ENCODE assay signal across 15 mouse cellular contexts in the genomic region with DNA sequence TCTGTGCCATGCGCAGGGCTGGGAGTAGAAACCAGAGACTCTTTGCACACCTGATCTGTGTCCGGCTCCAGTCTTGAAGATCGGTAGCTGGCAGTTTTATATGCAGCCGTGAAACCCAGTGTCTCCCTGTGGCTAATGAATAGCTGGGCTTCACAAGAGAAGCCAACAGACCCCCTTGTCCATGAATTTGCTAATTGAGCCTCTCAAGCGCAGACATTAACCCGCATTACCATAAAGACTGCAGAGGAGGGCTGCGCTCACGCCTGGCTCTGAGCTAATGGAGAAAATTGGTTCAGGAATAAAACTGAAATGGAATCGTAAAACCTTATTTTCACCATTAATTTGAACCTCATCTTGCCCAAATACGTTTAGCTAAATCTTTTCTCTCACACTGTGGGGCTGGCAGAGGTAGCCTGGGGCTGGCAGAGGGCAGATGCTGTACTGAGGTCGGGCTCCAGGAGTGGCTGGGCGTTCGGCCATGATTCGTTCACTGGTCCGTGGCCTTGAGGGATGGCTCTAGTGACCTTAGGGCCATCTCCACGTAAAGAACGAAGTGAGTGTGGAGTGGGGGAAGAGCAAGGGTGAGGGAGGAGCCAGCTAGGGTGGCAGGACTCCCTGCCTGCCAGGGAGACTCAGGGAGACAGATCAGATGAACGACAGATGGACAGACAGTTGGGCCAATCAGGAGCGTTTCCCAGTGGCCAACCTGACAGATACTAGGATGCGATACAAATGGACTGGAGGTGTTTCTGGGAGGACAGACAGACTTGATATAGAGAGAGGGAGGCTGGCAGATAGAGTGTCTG. TPM values are rescaled to one million over a fixed set of nuclear protein-coding genes. Genes with fewer than 3 reads are reported as not detected.
DNase-seq lines count a peak whose midpoint lies in the region; ATAC-seq and TF ChIP-seq lines count a peak whose summit lies in the region.
"Had no signal": no experiment of that assay in that cellular context is flagged by ENCODE, and none has a peak within 500 bp of the region (broad histone marks: within the 10 kb centered on the region; RNA-seq: fewer than 3 reads in every experiment).

No protein-coding gene starts in this region.

- peaks cover 10% of the 10 kb centered on the region; the same call in 1 of the 2 replicates for H3K4me1 ChIP-seq in kidney, embryonic 16.5 days (ENCODE audit: insufficient read depth, low read length)
- no peaks in the 10 kb centered on the region for H3K4me1 ChIP-seq in kidney, adult 2 months (ENCODE audit: control insufficient read depth, insufficient read depth, low read length)
- H3K4me1 ChIP-seq in forebrain, embryonic 11.5 days (replicated peaks; ENCODE audit: control insufficient read depth, insufficient read depth, low read length): peaks cover 7% of the 10 kb centered on the region
- H3K4me1 ChIP-seq in midbrain, embryonic 16.5 days (ENCODE audit: control insufficient read depth, insufficient read depth, low read length): peaks cover 24% of the 10 kb centered on the region
- no peaks in the 10 kb centered on the region for H3K4me1 ChIP-seq in liver, embryonic 11.5 days (replicated peaks; ENCODE audit: control insufficient read depth, insufficient read depth, low read length)
- H3K4me1 ChIP-seq: heart, embryonic 15.5 days had no signal

- H3K4me2 ChIP-seq in kidney, embryonic 16.5 days (replicated peaks; ENCODE audit: low read depth, low read length): no peak overlapping the region
- no peak overlapping the region for H3K4me2 ChIP-seq in forebrain, embryonic 11.5 days (ENCODE audit: low read depth, low read length, severe bottlenecking)
- H3K4me2 ChIP-seq in midbrain, embryonic 16.5 days (ENCODE audit: low read length): no peak overlapping the region
- H3K4me2 ChIP-seq in liver, embryonic 11.5 days: no peak overlapping the region
- H3K4me2 ChIP-seq: heart, embryonic 15.5 days had no signal

- DNase-seq in kidney, adult 2 months: no peak
- DNase-seq in cerebellum, adult 11 months: peak; percentile 39
- no peak for DNase-seq in forebrain, embryonic 11.5 days (ENCODE audit: low spot score)
- no peak for DNase-seq in ovary, postnatal 36 days (ENCODE audit: low spot score)
- no peak for DNase-seq in ovary, postnatal 10 days (ENCODE audit: low spot score)
- DNase-seq in liver, embryonic 11.5 days (ENCODE audit: low spot score): no peak
- DNase-seq: embryo, embryonic 11 days; gastrocnemius, postnatal 36 days; kidney, postnatal 10 days; liver; lung, postnatal 36 days; right cerebral cortex, postnatal 25 days had no signal

- peaks cover 28% of the 10 kb centered on the region for H3K27me3 ChIP-seq in kidney, embryonic 16.5 days (ENCODE audit: insufficient read depth, low read length)
- no peaks in the 10 kb centered on the region for H3K27me3 ChIP-seq in kidney, adult 2 months (replicated peaks; ENCODE audit: control insufficient read depth, insufficient read depth, low read length)
- peaks cover under 1% of the 10 kb centered on the region; the same call in 1 of the 2 replicates for H3K27me3 ChIP-seq in forebrain, embryonic 11.5 days (ENCODE audit: control insufficient read depth, insufficient read depth, low read length)
- no peaks in the 10 kb centered on the region; the same call in 1 of the 2 replicates for H3K27me3 ChIP-seq in midbrain, embryonic 16.5 days (ENCODE audit: control insufficient read depth, insufficient read depth, low read depth, low read length)
- H3K27me3 ChIP-seq in liver, embryonic 11.5 days (replicated peaks; ENCODE audit: control insufficient read depth, insufficient read depth, low read length): peaks cover 24% of the 10 kb centered on the region

- 39% methylated on average over 20 of the region's 20 CpGs for WGBS in kidney, embryonic 16.5 days
- 30% methylated on average over 20 of the region's 20 CpGs for WGBS in kidney, adult 2 months
- 66% methylated on average over 20 of the region's 20 CpGs for WGBS in forebrain, embryonic 11.5 days
- WGBS in midbrain, embryonic 16.5 days: 40% methylated on average over 20 of the region's 20 CpGs
- 70% methylated on average over 20 of the region's 20 CpGs for WGBS in liver, embryonic 11.5 days

- H3K9me3 ChIP-seq in kidney, embryonic 16.5 days (ENCODE audit: low read length): no peaks in the 10 kb centered on the region
- no peaks in the 10 kb centered on the region for H3K9me3 ChIP-seq in forebrain, embryonic 11.5 days (ENCODE audit: control insufficient read depth, low read length)
- H3K9me3 ChIP-seq in midbrain, embryonic 16.5 days (replicated peaks; ENCODE audit: control insufficient read depth, low read length, poor library complexity, severe bottlenecking): no peaks in the 10 kb centered on the region
- H3K9me3 ChIP-seq in liver, embryonic 11.5 days (ENCODE audit: control insufficient read depth, low read length): no peaks in the 10 kb centered on the region
- H3K9me3 ChIP-seq: heart, embryonic 15.5 days had no signal

- no peaks in the 10 kb centered on the region for H3K36me3 ChIP-seq in kidney, embryonic 16.5 days (ENCODE audit: insufficient read depth, low read length)
- no peaks in the 10 kb centered on the region for H3K36me3 ChIP-seq in kidney, adult 2 months (ENCODE audit: control insufficient read depth, insufficient read depth, low read length)
- no peaks in the 10 kb centered on the region for H3K36me3 ChIP-seq in forebrain, embryonic 11.5 days (ENCODE audit: control insufficient read depth, insufficient read depth, low read length)
- H3K36me3 ChIP-seq in midbrain, embryonic 16.5 days (ENCODE audit: control insufficient read depth, insufficient read depth, low read length): no peaks in the 10 kb centered on the region
- H3K36me3 ChIP-seq in liver, embryonic 11.5 days (ENCODE audit: control insufficient read depth, insufficient read depth, low read length): no peaks in the 10 kb centered on the region
- H3K36me3 ChIP-seq: heart, embryonic 15.5 days had no signal

- no peak for TF ChIP-seq CTCF in kidney, adult 2 months (conservative IDR thresholded peaks at IDR 0.05; ENCODE audit: insufficient read depth, insufficient read length, low read depth, low read length)

- no peak overlapping the region for H3K9ac ChIP-seq in kidney, embryonic 16.5 days (replicated peaks; ENCODE audit: low read length)
- no peak overlapping the region for H3K9ac ChIP-seq in forebrain, embryonic 11.5 days (ENCODE audit: low read length)
- no peak overlapping the region for H3K9ac ChIP-seq in midbrain, embryonic 16.5 days (ENCODE audit: low read depth, low read length)
- no peak overlapping the region for H3K9ac ChIP-seq in liver, embryonic 11.5 days (ENCODE audit: low read depth, low read length)
- H3K9ac ChIP-seq: heart, embryonic 15.5 days had no signal

- H3K27ac ChIP-seq in kidney, embryonic 16.5 days (ENCODE audit: low read length): no peak overlapping the region
- H3K27ac ChIP-seq in kidney, adult 2 months (ENCODE audit: insufficient read depth, low read depth, low read length): no peak overlapping the region
- no peak overlapping the region for H3K27ac ChIP-seq in forebrain, embryonic 11.5 days (ENCODE audit: low read depth, low read length)
- H3K27ac ChIP-seq in midbrain, embryonic 16.5 days (ENCODE audit: low read length): peak overlapping the region; percentile 47
- no peak overlapping the region for H3K27ac ChIP-seq in liver, embryonic 11.5 days (ENCODE audit: low read depth, low read length)
- H3K27ac ChIP-seq: heart, embryonic 15.5 days had no signal

- TF ChIP-seq POLR2A in kidney, adult 2 months (IDR thresholded peaks at IDR 0.05; ENCODE audit: low read depth, low read length): no peak

- ATAC-seq in kidney, embryonic 16.5 days (ENCODE audit: low FRiP score, low TSS enrichment): peak; percentile 49; the same call in 1 of the 2 replicates
- ATAC-seq in forebrain, embryonic 11.5 days (replicated peaks; ENCODE audit: low FRiP score): 0 out of 2 replicates have a peak, but pooled peaks have one; percentile 15
- ATAC-seq in midbrain, embryonic 16.5 days: no peak
- no peak for ATAC-seq in liver, embryonic 11.5 days (replicated peaks; ENCODE audit: low FRiP score)

- H3K4me3 ChIP-seq in kidney, embryonic 16.5 days (ENCODE audit: low read length): no peak overlapping the region
- no peak overlapping the region for H3K4me3 ChIP-seq in kidney, adult 2 months (ENCODE audit: insufficient read depth, low read depth, low read length)
- no peak overlapping the region for H3K4me3 ChIP-seq in forebrain, embryonic 11.5 days (ENCODE audit: low read depth, low read length)
- H3K4me3 ChIP-seq in midbrain, embryonic 16.5 days (ENCODE audit: low read depth, low read length): no peak overlapping the region
- no peak overlapping the region for H3K4me3 ChIP-seq in liver, embryonic 11.5 days (ENCODE audit: low read depth, low read length)
- H3K4me3 ChIP-seq: heart, embryonic 15.5 days had no signal

RNA-seq across cellular contexts. Expression of a gene that starts 18.0 kb away (rescaled TPM):
- polyA plus RNA-seq in kidney, embryonic 16.5 days (2015; fragmentation: Nextera tagmentation; extraction: Ambion mirVana): 21.9 and 26.4 TPM in 2 replicates
- 36.1 and 43.7 TPM in 2 replicates for polyA plus RNA-seq in kidney, adult 2 months (2012; rRNA removed)
- 8.2 and 11.3 TPM in 2 replicates for polyA plus RNA-seq in forebrain, embryonic 11.5 days (2014; fragmentation: Nextera tagmentation; extraction: Ambion mirVana)
- polyA plus RNA-seq in midbrain, embryonic 16.5 days (2015; fragmentation: Nextera tagmentation; extraction: Ambion mirVana): 22.9 and 26.3 TPM in 2 replicates
- 32.5 and 37.8 TPM in 2 replicates for polyA plus RNA-seq in liver, embryonic 11.5 days (2014; fragmentation: Nextera tagmentation; extraction: Ambion mirVana)

RNA-seq across cellular contexts. Expression of a gene that starts 23.7 kb away (rescaled TPM):
- polyA plus RNA-seq in kidney, embryonic 16.5 days (2015; fragmentation: Nextera tagmentation; extraction: Ambion mirVana): 14.7 and 17.9 TPM in 2 replicates
- 42.7 and 51.9 TPM in 2 replicates for polyA plus RNA-seq in kidney, adult 2 months (2012; rRNA removed)
- polyA plus RNA-seq in forebrain, embryonic 11.5 days (2014; fragmentation: Nextera tagmentation; extraction: Ambion mirVana): 10.0 and 10.7 TPM in 2 replicates
- polyA plus RNA-seq in midbrain, embryonic 16.5 days (2015; fragmentation: Nextera tagmentation; extraction: Ambion mirVana): 13.9 and 20.8 TPM in 2 replicates
- polyA plus RNA-seq in liver, embryonic 11.5 days (2014; fragmentation: Nextera tagmentation; extraction: Ambion mirVana): 40.4 and 42.0 TPM in 2 replicates

RNA-seq across cellular contexts. Expression of a gene that starts 30.6 kb away (rescaled TPM):
- 40.1 and 44.3 TPM in 2 replicates for polyA plus RNA-seq in kidney, embryonic 16.5 days (2015; fragmentation: Nextera tagmentation; extraction: Ambion mirVana)
- 52.2 and 58.5 TPM in 2 replicates for polyA plus RNA-seq in kidney, adult 2 months (2012; rRNA removed)
- 19.7 and 21.1 TPM in 2 replicates for polyA plus RNA-seq in forebrain, embryonic 11.5 days (2014; fragmentation: Nextera tagmentation; extraction: Ambion mirVana)
- 29.3 and 40.8 TPM in 2 replicates for polyA plus RNA-seq in midbrain, embryonic 16.5 days (2015; fragmentation: Nextera tagmentation; extraction: Ambion mirVana)
- polyA plus RNA-seq in liver, embryonic 11.5 days (2014; fragmentation: Nextera tagmentation; extraction: Ambion mirVana): 77.7 and 81.2 TPM in 2 replicates

RNA-seq across cellular contexts. Expression of a gene that starts 40.1 kb away (rescaled TPM):
- polyA plus RNA-seq in kidney, embryonic 16.5 days (2015; fragmentation: Nextera tagmentation; extraction: Ambion mirVana): 0.06 and 0.50 TPM in 2 replicates
- 0.04 and 0.06 TPM in 2 replicates for polyA plus RNA-seq in kidney, adult 2 months (2012; rRNA removed)
- 0.72 and 0.77 TPM in 2 replicates for polyA plus RNA-seq in forebrain, embryonic 11.5 days (2014; fragmentation: Nextera tagmentation; extraction: Ambion mirVana)
- polyA plus RNA-seq in midbrain, embryonic 16.5 days (2015; fragmentation: Nextera tagmentation; extraction: Ambion mirVana): 18.4 and 20.7 TPM in 2 replicates
- polyA plus RNA-seq in liver, embryonic 11.5 days (2014; fragmentation: Nextera tagmentation; extraction: Ambion mirVana): 0.21 and 0.22 TPM in 2 replicates

Comparison
In these comparisons a context has a peak if more than half of its experiments do, and no peak if none do; other contexts are left out.
1. ATAC-seq: peak in kidney, embryonic 16.5 days (single experiment) and forebrain, embryonic 11.5 days (single experiment); none in midbrain, embryonic 16.5 days (single experiment) and liver, embryonic 11.5 days (single experiment).